Mouse (Mus musculus): ENCODE measurements around the gene Slco2a1. TPM values are rescaled to one million over a fixed set of nuclear protein-coding genes. Genes with fewer than 3 reads are reported as not detected.

The Slco2a1 gene
- polyA plus RNA-seq, 1 experiment from 2014 or later, result 0.68 TPM

- H3K4me3 ChIP-seq (replicated peaks), result no peak overlapping the region
- WGBS, result 51% methylated on average over 6 of the region's 6 CpGs
- no peaks in the 10 kb centered on the region for H3K27me3 ChIP-seq
- H3K9me3 ChIP-seq, result no peaks in the 10 kb centered on the region
- peaks cover 19% of the 10 kb centered on the region; the same call in 1 of the 2 replicates for H3K4me1 ChIP-seq
- no peak overlapping the region for H3K4me2 ChIP-seq
- H3K27ac ChIP-seq, result 0 out of 2 replicates have a peak overlapping the region, but pooled peaks have one; percentile 5
- no peaks in the 10 kb centered on the region for H3K36me3 ChIP-seq (replicated peaks)
- peak; percentile 61; the same call in 1 of the 2 replicates for ATAC-seq (ENCODE audit: low FRiP score)
- H3K9ac ChIP-seq, result no peak overlapping the region
Observed at GRCm38 (mm10) chr9:102990306-102991133, 2.0 kb downstream of the Slco2a1 start.

GRCm38 (mm10) chr9:102991134-102991406 lies 2.6 kb downstream of the Slco2a1 start:
- H3K4me2 ChIP-seq, result no peak overlapping the region
- no peak overlapping the region for H3K4me3 ChIP-seq (replicated peaks)
- no peaks in the 10 kb centered on the region for H3K9me3 ChIP-seq
- 88% methylated on average over 4 of the region's 4 CpGs for WGBS
- ATAC-seq (ENCODE audit: low FRiP score), result no peak
- H3K27ac ChIP-seq, result no peak overlapping the region
- H3K36me3 ChIP-seq (replicated peaks), result no peaks in the 10 kb centered on the region
- H3K27me3 ChIP-seq, result no peaks in the 10 kb centered on the region
- no peak overlapping the region for H3K9ac ChIP-seq
- peaks cover 19% of the 10 kb centered on the region; the same call in 1 of the 2 replicates for H3K4me1 ChIP-seq

GRCm38 (mm10) chr9:102992877-102993276 lies 4.4 kb downstream of the Slco2a1 start:
- no peak overlapping the region for H3K27ac ChIP-seq
- H3K4me2 ChIP-seq, result no peak overlapping the region
- H3K4me1 ChIP-seq, result peaks cover 19% of the 10 kb centered on the region; the same call in 1 of the 2 replicates
- H3K9me3 ChIP-seq, result no peaks in the 10 kb centered on the region
- 45% methylated on average over 6 of the region's 6 CpGs for WGBS
- no peaks in the 10 kb centered on the region for H3K36me3 ChIP-seq (replicated peaks)
- no peak for ATAC-seq (ENCODE audit: low FRiP score)
- no peak overlapping the region for H3K4me3 ChIP-seq (replicated peaks)
- H3K27me3 ChIP-seq, result no peaks in the 10 kb centered on the region
- H3K9ac ChIP-seq, result no peak overlapping the region; the same call in 1 of the 2 replicates

GRCm38 (mm10) chr9:102993764-102994163 lies 5.3 kb downstream of the Slco2a1 start:
- Histone ChIP-seq H3K4me1 (peaks cover 19% of the 10 kb centered on the region; the same call in 1 of the 2 replicates), H3K27me3 (no peaks in the 10 kb centered on the region), H3K9me3 (no peaks in the 10 kb centered on the region), H3K9ac (no peak overlapping the region), H3K4me3 (replicated peaks) (no peak overlapping the region), H3K27ac (no peak overlapping the region), H3K4me2 (no peak overlapping the region), H3K36me3 (replicated peaks) (no peaks in the 10 kb centered on the region)
- 66% methylated on average over 5 of the region's 5 CpGs for WGBS
- no peak for ATAC-seq (ENCODE audit: low FRiP score)

GRCm38 (mm10) chr9:102995800-102996635 lies 7.5 kb downstream of the Slco2a1 start:
- H3K4me1 ChIP-seq, result peaks cover 8% of the 10 kb centered on the region; the same call in 1 of the 2 replicates
- no peak for ATAC-seq (ENCODE audit: low FRiP score)
- no peaks in the 10 kb centered on the region for H3K9me3 ChIP-seq
- H3K9ac ChIP-seq, result no peak overlapping the region
- WGBS, result 93% methylated on average over 12 of the region's 12 CpGs
- no peak overlapping the region for H3K27ac ChIP-seq
- peaks cover 2% of the 10 kb centered on the region; the same call in 1 of the 2 replicates for H3K27me3 ChIP-seq
- no peak overlapping the region for H3K4me2 ChIP-seq
- no peak overlapping the region for H3K4me3 ChIP-seq (replicated peaks)
- no peaks in the 10 kb centered on the region for H3K36me3 ChIP-seq (replicated peaks)

GRCm38 (mm10) chr9:103000384-103000783 lies 11.9 kb downstream of the Slco2a1 start:
- no peak for ATAC-seq (ENCODE audit: low FRiP score)
- Histone ChIP-seq H3K4me3 (replicated peaks) (no peak overlapping the region), H3K4me2 (no peak overlapping the region), H3K36me3 (replicated peaks) (no peaks in the 10 kb centered on the region), H3K9ac (no peak overlapping the region), H3K27me3 (peaks cover 2% of the 10 kb centered on the region; the same call in 1 of the 2 replicates), H3K4me1 (no peaks in the 10 kb centered on the region), H3K27ac (no peak overlapping the region), H3K9me3 (no peaks in the 10 kb centered on the region)
- 79% methylated on average over 7 of the region's 7 CpGs for WGBS

- H3K27ac ChIP-seq, result no peak overlapping the region
- H3K9me3 ChIP-seq, result no peaks in the 10 kb centered on the region
- no peak overlapping the region for H3K4me3 ChIP-seq (replicated peaks)
- no peaks in the 10 kb centered on the region for H3K36me3 ChIP-seq (replicated peaks)
- H3K4me2 ChIP-seq, result no peak overlapping the region
- WGBS, result 85% methylated on average over 6 of the region's 6 CpGs
- H3K27me3 ChIP-seq, result peaks cover 34% of the 10 kb centered on the region
- H3K4me1 ChIP-seq, result peaks cover 14% of the 10 kb centered on the region
- ATAC-seq (ENCODE audit: low FRiP score), result no peak
- no peak overlapping the region for H3K9ac ChIP-seq
Observed at GRCm38 (mm10) chr9:103004343-103004742, 15.8 kb downstream of the Slco2a1 start.

- Histone ChIP-seq H3K9me3 (no peaks in the 10 kb centered on the region), H3K27me3 (peaks cover 47% of the 10 kb centered on the region), H3K4me2 (peak overlapping the region; percentile 91), H3K36me3 (replicated peaks) (no peaks in the 10 kb centered on the region), H3K4me3 (replicated peaks) (peak overlapping the region; percentile 45), H3K27ac (no peak overlapping the region), H3K4me1 (peaks cover 14% of the 10 kb centered on the region), H3K9ac (peak overlapping the region; percentile 59)
- 3% methylated on average over 15 of the region's 15 CpGs for WGBS
- 0 out of 2 replicates have a peak, but pooled peaks have one; percentile 51 for ATAC-seq (ENCODE audit: low FRiP score)
Observed at GRCm38 (mm10) chr9:103007699-103008078, 19.2 kb downstream of the Slco2a1 start.

- Histone ChIP-seq H3K9ac (peak overlapping the region; percentile 59), H3K4me3 (replicated peaks) (peak overlapping the region; percentile 45), H3K27me3 (peaks cover 47% of the 10 kb centered on the region), H3K9me3 (no peaks in the 10 kb centered on the region), H3K27ac (no peak overlapping the region), H3K4me1 (peaks cover 14% of the 10 kb centered on the region), H3K36me3 (replicated peaks) (no peaks in the 10 kb centered on the region), H3K4me2 (peak overlapping the region; percentile 91)
- 0 out of 2 replicates have a peak, but pooled peaks have one; percentile 14 for ATAC-seq (ENCODE audit: low FRiP score)
- WGBS, result 2% methylated on average over 50 of the region's 50 CpGs
Observed at GRCm38 (mm10) chr9:103008079-103008855, 19.8 kb downstream of the Slco2a1 start.

GRCm38 (mm10) chr9:103010161-103010560 lies 21.6 kb downstream of the Slco2a1 start:
- Histone ChIP-seq H3K36me3 (replicated peaks) (no peaks in the 10 kb centered on the region), H3K27ac (no peak overlapping the region), H3K4me1 (peaks cover 14% of the 10 kb centered on the region), H3K27me3 (peaks cover 47% of the 10 kb centered on the region), H3K9me3 (no peaks in the 10 kb centered on the region), H3K9ac (no peak overlapping the region), H3K4me2 (no peak overlapping the region), H3K4me3 (replicated peaks) (no peak overlapping the region)
- ATAC-seq (ENCODE audit: low FRiP score), result no peak
- WGBS, result 75% methylated on average over 3 of the region's 3 CpGs

GRCm38 (mm10) chr9:103013366-103013765 lies 24.9 kb downstream of the Slco2a1 start:
- no peak overlapping the region for H3K4me2 ChIP-seq
- H3K9me3 ChIP-seq, result no peaks in the 10 kb centered on the region
- H3K9ac ChIP-seq, result no peak overlapping the region
- no peak for ATAC-seq (ENCODE audit: low FRiP score)
- H3K27me3 ChIP-seq, result peaks cover 22% of the 10 kb centered on the region
- 13% methylated on average over 5 of the region's 5 CpGs for WGBS
- H3K27ac ChIP-seq, result no peak overlapping the region
- H3K4me1 ChIP-seq, result peaks cover 4% of the 10 kb centered on the region
- no peaks in the 10 kb centered on the region for H3K36me3 ChIP-seq (replicated peaks)
- no peak overlapping the region for H3K4me3 ChIP-seq (replicated peaks)

GRCm38 (mm10) chr9:103014686-103015085 lies 26.2 kb downstream of the Slco2a1 start:
- Histone ChIP-seq H3K36me3 (replicated peaks) (no peaks in the 10 kb centered on the region), H3K27ac (no peak overlapping the region), H3K4me3 (replicated peaks) (no peak overlapping the region), H3K9me3 (no peaks in the 10 kb centered on the region), H3K4me2 (no peak overlapping the region), H3K27me3 (peaks cover 9% of the 10 kb centered on the region), H3K9ac (no peak overlapping the region), H3K4me1 (no peaks in the 10 kb centered on the region)
- no peak for ATAC-seq (ENCODE audit: low FRiP score)
- 90% methylated on average over 12 of the region's 12 CpGs for WGBS

Data from forebrain, embryonic 12.5 days (tissue).